Mouse (Mus musculus) embryonic facial prominence, embryonic 13.5 days (tissue): Measurements from ENCODE around the gene Gltp. TPM values are rescaled to one million over a fixed set of nuclear protein-coding genes. Genes with fewer than 3 reads are reported as not detected.

Source experiments
- ATAC-seq: fragments of 200-750 bp; cut with Nextera tagmentation; 2 replicates; pipeline ENCODE4 v1.8.0; 2017; ENCODE audit warnings: low read depth; ENCODE audit not compliant: insufficient number of reproducible peaks, insufficient read depth, low FRiP score, low TSS enrichment
- H3K27ac ChIP-seq: fragments of 300-500 bp; sonication (generic); 2 replicates; pipeline ENCODE4 v1.5.1; 2015; ENCODE audit warnings: moderate library complexity, mild to moderate bottlenecking, inconsistent platforms
- H3K27me3 ChIP-seq: fragments of 300-500 bp; sonication (generic); 2 replicates; pipeline ENCODE4 v1.6.1; 2015; ENCODE audit warnings: mild to moderate bottlenecking, inconsistent platforms
- H3K36me3 ChIP-seq: fragments of 300-500 bp; sonication (generic); 2 replicates; pipeline ENCODE4 v1.6.1; 2015; ENCODE audit warnings: mild to moderate bottlenecking, inconsistent platforms
- H3K4me1 ChIP-seq: fragments of 300-500 bp; sonication (generic); 2 replicates; pipeline ENCODE4 v1.6.1; 2015; ENCODE audit warnings: inconsistent platforms
- H3K4me2 ChIP-seq: fragments of 300-500 bp; sonication (generic); 2 replicates; pipeline ENCODE4 v1.6.1; 2015; ENCODE audit warnings: moderate library complexity, mild to moderate bottlenecking, inconsistent platforms
- H3K4me3 ChIP-seq: fragments of 300-500 bp; sonication (generic); 2 replicates; pipeline ENCODE4 v1.5.1; 2015; ENCODE audit warnings: mild to moderate bottlenecking, inconsistent platforms
- H3K9ac ChIP-seq: fragments of 300-500 bp; sonication (generic); 2 replicates; pipeline ENCODE4 v1.6.1; 2015; ENCODE audit warnings: mild to moderate bottlenecking, inconsistent platforms
- H3K9me3 ChIP-seq: fragments of 300-500 bp; sonication (generic); 2 replicates; pipeline ENCODE4 v1.6.1; 2016; ENCODE audit warnings: inconsistent platforms
- WGBS: fragments of 180-500 bp; shearing (Covaris S2); methylation state at CpG from one replicate; pipeline ENCODE4 v1.1.7; 2015; ENCODE audit warnings: mixed read lengths; 5-methylcytosine and 5-hydroxymethylcytosine counted together
- microRNA-seq: library from miRNA; unstranded; fragments of <30 nt; microRNA quantifications from one replicate; pipeline ENCODE4, GENCODE M21; 2016
- polyA plus RNA-seq: library from polyadenylated mRNA; unstranded; fragments of >200 nt; fragmentation: Nextera tagmentation; extraction: Ambion mirVana; gene quantifications from 2 replicates; pipeline ENCODE4 v1.2.1, GENCODE M21; 2015

The Gltp gene
- polyA plus RNA-seq, 1 experiment from 2014 or later, result 94.6 TPM

DNA sequence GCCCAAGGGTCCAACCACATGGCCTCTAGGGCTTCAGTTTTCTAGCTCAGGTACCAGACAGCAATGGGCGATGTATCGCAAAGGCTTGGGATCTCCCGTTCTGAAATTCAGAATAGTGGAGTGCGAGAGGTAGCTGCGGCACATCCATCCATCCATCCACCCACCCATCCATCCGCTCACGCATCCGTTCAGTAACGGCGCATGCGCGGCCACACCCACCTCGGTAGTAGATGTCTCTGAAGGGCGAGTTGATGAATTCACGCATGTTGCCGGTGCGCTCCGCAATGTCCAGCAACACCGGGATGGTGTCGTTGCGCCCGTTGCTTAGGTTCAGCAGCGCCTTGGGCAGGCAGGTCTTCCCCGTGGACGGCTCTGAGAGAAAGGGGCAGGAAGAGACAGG, 54.7 kb downstream of the Gltp start:
- H3K9ac ChIP-seq, result no peak overlapping the region
- peaks cover 27% of the 10 kb centered on the region for H3K27me3 ChIP-seq
- 0 out of 2 replicates have a peak, but pooled peaks cover 5% of the 10 kb centered on the region for H3K36me3 ChIP-seq
- ATAC-seq, result no peak
- H3K4me1 ChIP-seq, result peaks cover 11% of the 10 kb centered on the region
- 80% methylated on average over 25 of the region's 25 CpGs for WGBS
- no peaks in the 10 kb centered on the region for H3K9me3 ChIP-seq
- no peak overlapping the region for H3K4me2 ChIP-seq
- no peak overlapping the region for H3K27ac ChIP-seq
- H3K4me3 ChIP-seq, result no peak overlapping the region

DNA sequence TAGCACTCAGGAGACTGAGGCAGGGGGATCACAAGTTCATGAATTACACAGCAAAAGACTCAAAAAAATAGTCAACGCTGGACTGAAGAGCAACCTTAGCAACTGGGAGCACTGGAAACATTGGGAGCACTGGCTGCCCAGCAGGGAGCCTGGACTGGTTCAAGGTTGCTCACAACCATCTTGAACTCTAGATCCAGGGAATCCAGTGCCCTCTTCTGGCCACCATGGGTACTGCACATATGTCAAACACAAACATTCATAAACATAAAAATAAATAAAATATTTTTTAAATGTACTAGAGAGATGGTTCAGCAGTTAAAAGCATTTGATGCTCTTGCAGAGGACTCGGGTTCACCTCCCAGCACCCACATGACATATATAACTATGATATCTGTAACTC, 59.4 kb downstream of the Gltp start:
- H3K4me3 ChIP-seq, result no peak overlapping the region
- H3K9ac ChIP-seq, result no peak overlapping the region
- no peak overlapping the region for H3K4me2 ChIP-seq
- no peaks in the 10 kb centered on the region for H3K4me1 ChIP-seq
- 0 out of 2 replicates have a peak, but pooled peaks cover 8% of the 10 kb centered on the region for H3K9me3 ChIP-seq
- 0 out of 2 replicates have a peak, but pooled peaks cover 4% of the 10 kb centered on the region for H3K27me3 ChIP-seq
- no peak overlapping the region for H3K27ac ChIP-seq
- ATAC-seq, result no peak
- WGBS, result 53% methylated on average over 2 of the region's 2 CpGs
- H3K36me3 ChIP-seq, result peaks cover 35% of the 10 kb centered on the region

DNA sequence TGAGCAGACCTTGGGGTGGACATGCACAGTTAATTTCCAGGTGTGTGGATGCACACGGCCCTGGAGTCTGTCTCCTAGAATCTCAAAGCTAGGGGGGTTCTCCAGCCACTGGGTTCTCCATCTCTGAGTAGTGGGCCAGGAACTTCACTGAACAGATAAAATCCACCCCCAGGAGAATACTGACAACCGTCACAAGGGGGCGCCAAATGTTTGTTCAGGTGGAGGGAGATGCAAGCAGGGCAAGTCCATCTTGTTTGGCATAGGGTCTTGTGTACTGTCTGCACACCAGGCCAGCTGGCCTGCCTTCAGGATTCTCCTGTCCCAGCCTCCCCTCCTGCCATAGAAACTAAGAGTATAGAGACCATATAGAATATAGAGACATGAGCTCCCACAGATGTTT, 65.2 kb downstream of the Gltp start:
- no peaks in the 10 kb centered on the region for H3K4me1 ChIP-seq
- H3K4me3 ChIP-seq, result no peak overlapping the region
- H3K27ac ChIP-seq, result no peak overlapping the region
- H3K4me2 ChIP-seq, result no peak overlapping the region
- ATAC-seq, result no peak
- H3K9ac ChIP-seq, result no peak overlapping the region
- 19% methylated on average over 3 of the region's 3 CpGs for WGBS
- H3K36me3 ChIP-seq, result peaks cover 30% of the 10 kb centered on the region
- 0 out of 2 replicates have a peak, but pooled peaks cover 8% of the 10 kb centered on the region for H3K9me3 ChIP-seq
- no peaks in the 10 kb centered on the region for H3K27me3 ChIP-seq

DNA sequence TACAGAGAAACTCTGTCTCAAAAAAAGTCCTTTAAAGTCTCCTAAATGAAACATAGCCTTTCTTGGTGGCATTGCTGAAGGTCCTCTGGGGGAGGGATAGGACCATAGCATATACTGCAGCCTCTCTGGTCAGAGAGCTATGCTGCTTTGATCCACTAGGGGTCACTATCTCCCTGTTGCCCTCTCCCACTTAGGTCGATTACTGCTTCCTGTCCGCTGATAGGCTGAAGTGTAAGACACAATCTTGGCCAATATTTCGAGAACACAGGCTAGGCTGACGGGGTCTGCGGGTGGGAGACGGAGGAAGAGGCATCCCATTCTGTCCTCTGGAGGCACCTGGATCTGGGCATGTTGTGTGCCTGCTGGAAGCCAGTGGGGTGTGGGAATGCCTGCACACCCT, 70.5 kb downstream of the Gltp start:
- H3K4me2 ChIP-seq, result no peak overlapping the region
- H3K9me3 ChIP-seq, result no peaks in the 10 kb centered on the region
- H3K4me3 ChIP-seq, result no peak overlapping the region
- H3K36me3 ChIP-seq, result no peaks in the 10 kb centered on the region
- 47% methylated on average over 6 of the region's 6 CpGs for WGBS
- H3K4me1 ChIP-seq, result no peaks in the 10 kb centered on the region
- no peak for ATAC-seq
- no peak overlapping the region for H3K9ac ChIP-seq
- no peak overlapping the region for H3K27ac ChIP-seq
- H3K27me3 ChIP-seq, result no peaks in the 10 kb centered on the region

Small RNA genes lying within 50 kb of the gene (microRNA-seq; reads per million reads assigned to microRNA genes)
- not detected for gene Mir7028

Other genes with a start within 250 kb of the Gltp start
- gene Mmab, start 246.9 kb downstream of the Gltp start, polyA plus RNA-seq, result 32.1 and 33.1 TPM in 2 replicates
- gene Mvk, start 246.7 kb downstream of the Gltp start, polyA plus RNA-seq, result 42.4 and 49.0 TPM in 2 replicates
- gene Fam222a, start 123.0 kb downstream of the Gltp start, polyA plus RNA-seq, result 1.2 and 1.3 TPM in 2 replicates
- gene Trpv4, start 32.6 kb downstream of the Gltp start, polyA plus RNA-seq, result 10.8 and 13.9 TPM in 2 replicates
- 19.6 and 19.8 TPM in 2 replicates for gene Tchp, start 16.8 kb upstream of the Gltp start, polyA plus RNA-seq
- 45.9 and 47.0 TPM in 2 replicates for gene Ankrd13a, start 83.7 kb upstream of the Gltp start, polyA plus RNA-seq
- 49.6 and 49.8 TPM in 2 replicates for gene Git2, start 84.5 kb upstream of the Gltp start, polyA plus RNA-seq
- 103 TPM in 2 replicates for gene 1500011B03Rik, start 132.5 kb upstream of the Gltp start, polyA plus RNA-seq
- gene 4930519G04Rik, start 162.7 kb upstream of the Gltp start, polyA plus RNA-seq, result 0.45 TPM in 1 of 2 replicates, not detected in the other
- gene Gm9936, start 167.7 kb upstream of the Gltp start, polyA plus RNA-seq, result 0.51 and 0.56 TPM in 2 replicates
- gene Oasl2, start 206.0 kb upstream of the Gltp start, polyA plus RNA-seq, result 3.0 and 4.0 TPM in 2 replicates
- 0.48 and 0.56 TPM in 2 replicates for gene Oasl1, start 232.3 kb upstream of the Gltp start, polyA plus RNA-seq